Mouse (Mus musculus): ENCODE data around the gene Ahnak.

GRCm38 (mm10) chr19:8988346-8989065 lies 578 bp upstream of the Ahnak start:
- TF ChIP-seq POLR2A (IDR thresholded peaks at IDR 0.05; ENCODE audit: control insufficient read depth in 1 of 2, insufficient read depth in 1 of 2, low read depth in 1 of 2, low read length in 2 of 2, poor library complexity in 1 of 2), result no peak
- no peak for TF ChIP-seq CTCF (IDR thresholded peaks at IDR 0.05 in 2 of 3, conservative IDR thresholded peaks at IDR 0.05 in 1 of 3; ENCODE audit: control insufficient read depth in 1 of 3, insufficient read depth in 1 of 3, low read depth in 2 of 3, low read length in 3 of 3, poor library complexity in 1 of 3, severe bottlenecking in 1 of 3)

Measured in MEL (cell line).